Mouse (Mus musculus): ENCODE measurements at regions not wholly inside any gene's neighbourhood (a gene's known extent, or its start where the extent isn't known, plus 50 kb on each side); places are given as distances from the start of the nearest gene placed in this dataset.

- TF ChIP-seq CTCF (IDR thresholded peaks at IDR 0.05; ENCODE audit: low read depth) (no peak), EP300 (IDR thresholded peaks at IDR 0.05; ENCODE audit: low read depth) (no peak)
These were observed 580.5 kb upstream of the Igfbp3 start for GRCm38 (mm10) chr11:7794206-7794605.
